Mouse (Mus musculus): ENCODE measurements around the gene Lactbl1.

DNA sequence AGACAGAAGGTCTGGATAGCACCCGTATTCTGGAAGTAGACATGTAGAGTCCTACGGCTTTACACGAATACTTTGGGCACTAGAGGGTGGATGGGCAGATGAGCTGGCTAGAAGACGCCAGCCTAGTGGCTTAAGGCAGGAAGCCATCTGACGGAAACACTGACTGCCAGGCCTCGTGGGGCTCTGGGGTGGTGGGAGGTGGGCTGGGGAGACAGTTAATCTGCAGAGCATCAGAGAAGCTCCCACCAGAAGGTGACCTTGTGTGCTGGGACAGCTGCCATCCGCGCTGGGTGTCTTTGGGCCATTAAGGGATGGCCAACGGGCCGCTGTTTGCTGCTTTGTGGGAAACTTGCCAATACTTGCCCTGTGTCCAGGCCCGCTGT is 30.1 kb downstream of the Lactbl1 start:
- TF ChIP-seq POLR2A (IDR thresholded peaks at IDR 0.05; ENCODE audit: insufficient read depth, low read depth, low read length) (no peak), CTCF (IDR thresholded peaks at IDR 0.05; ENCODE audit: insufficient read depth, low read depth, low read length) (no peak)
